Mouse (Mus musculus) frontal cortex, postnatal 25 days (tissue): ENCODE results near the gene Rasa3.

ENCODE experiments used
- DNase-seq, 2 experiments: peaks; one replicate each; pipeline ENCODE4 v3.0.0; 2022; ENCODE audit warnings: low spot score in 2 of 2

The Rasa3 gene

GRCm38 (mm10) chr8:13677413-13677883, at the start of gene Rasa3:
Gene Rasa3 (minus strand): TSS chr8:13677603.
- peak; percentile 84 to 88 for DNase-seq

DNA sequence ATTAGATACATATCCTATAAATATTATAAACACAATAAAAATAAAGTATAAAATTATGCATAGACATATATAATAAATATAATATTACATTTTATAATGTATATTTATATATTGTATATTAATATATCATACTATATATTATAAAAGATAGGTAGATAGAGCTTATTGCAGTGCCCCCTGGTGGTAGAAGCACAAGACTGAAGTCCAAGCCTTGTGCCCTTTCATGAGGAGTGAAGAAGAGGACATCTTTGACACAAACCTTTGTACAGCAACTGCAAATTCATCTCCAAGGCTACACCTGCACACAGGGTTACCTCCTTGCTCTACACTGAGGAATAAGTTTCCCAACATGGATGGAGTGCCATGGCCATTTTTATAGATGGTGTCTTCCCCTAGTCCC, 48.3 kb upstream of the Rasa3 start:
- peak; percentile 20 to 35 for DNase-seq

GRCm38 (mm10) chr8:13718980-13719379, 41.6 kb upstream of the Rasa3 start:
- no peak for DNase-seq

GRCm38 (mm10) chr8:13708514-13708913, 31.1 kb upstream of the Rasa3 start:
- no peak for DNase-seq

GRCm38 (mm10) chr8:13706918-13707317, 29.5 kb upstream of the Rasa3 start:
- no peak for DNase-seq

- DNase-seq, result no peak
Observed at GRCm38 (mm10) chr8:13705668-13706067, 28.3 kb upstream of the Rasa3 start, which contains the start of gene Cfap97d2. Gene Cfap97d2 (plus strand): TSS chr8:13705889.

DNA sequence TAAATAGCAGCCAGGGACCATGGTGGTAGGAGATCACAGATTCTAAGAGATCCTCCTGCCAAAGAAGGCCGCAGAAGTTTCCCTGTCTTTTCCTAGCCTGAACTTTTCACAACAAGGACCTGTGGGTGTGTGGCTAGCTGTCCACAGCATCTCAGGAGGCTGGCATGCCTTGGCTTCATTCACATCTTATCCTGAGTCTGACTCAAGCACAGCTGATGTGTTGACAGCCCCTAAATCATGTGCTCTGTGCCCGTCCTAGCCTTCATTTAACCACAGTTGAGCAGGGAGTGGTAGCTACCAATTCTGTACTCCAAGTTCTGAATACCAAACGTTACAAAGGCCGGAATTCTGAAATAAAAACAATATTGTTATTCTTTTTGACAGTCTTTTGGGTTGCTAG, 26.9 kb upstream of the Rasa3 start:
- DNase-seq, result no peak

GRCm38 (mm10) chr8:13703756-13704155, 26.4 kb upstream of the Rasa3 start:
- no peak for DNase-seq

DNA sequence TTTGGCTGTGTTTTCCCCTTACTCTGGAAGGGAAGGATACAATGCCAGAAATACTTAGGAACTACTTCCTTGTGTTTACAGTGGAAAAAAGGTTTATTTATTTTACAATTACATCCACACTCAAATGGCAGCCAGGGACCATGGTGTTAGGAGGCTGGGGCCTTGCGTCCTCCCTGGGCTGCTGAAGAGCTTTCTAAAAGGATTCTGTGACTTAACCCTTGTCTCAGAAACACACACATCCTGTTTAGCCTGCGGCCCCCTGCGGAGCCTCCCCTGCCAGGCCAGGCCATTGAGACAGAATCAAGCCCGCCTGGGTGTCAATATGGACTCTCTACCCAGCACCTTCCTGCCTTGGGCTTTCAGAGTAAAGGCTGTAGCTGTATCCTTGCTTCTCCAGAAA, 25.4 kb upstream of the Rasa3 start:
- DNase-seq, result no peak

DNA sequence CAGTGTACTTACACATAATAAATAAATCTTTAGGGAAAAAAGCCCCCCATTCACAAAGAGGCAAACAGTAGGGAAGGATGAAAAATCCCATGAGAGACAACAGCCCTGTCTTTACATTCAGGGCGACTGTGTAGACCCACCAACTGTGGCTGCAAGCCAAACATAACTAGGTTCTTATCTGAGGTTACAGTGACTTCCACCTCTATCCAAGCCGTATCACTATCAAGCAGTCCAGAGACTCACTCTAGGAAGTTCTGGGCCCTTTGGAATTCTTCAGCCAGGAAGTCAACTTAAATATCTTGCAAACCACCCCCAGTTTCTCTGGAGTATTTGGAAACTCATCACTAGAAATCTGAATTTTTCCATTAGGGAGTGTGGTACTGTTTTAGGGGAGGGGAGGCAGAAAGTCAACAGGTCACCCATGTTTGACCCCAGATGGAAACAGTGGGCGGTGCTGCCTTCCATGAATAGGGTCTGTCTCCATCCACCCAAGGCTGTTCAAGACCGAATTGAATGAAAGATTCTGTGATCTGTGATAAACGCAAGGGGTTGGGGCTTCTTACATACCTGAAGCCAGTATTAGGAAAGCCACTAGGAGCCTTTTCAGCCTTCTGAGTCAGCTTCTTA, 22.0 kb upstream of the Rasa3 start:
- no peak for DNase-seq

GRCm38 (mm10) chr8:13698281-13698680, 20.9 kb upstream of the Rasa3 start:
- DNase-seq, result no peak

GRCm38 (mm10) chr8:13697681-13698080, 20.3 kb upstream of the Rasa3 start:
- DNase-seq, result no peak

DNA sequence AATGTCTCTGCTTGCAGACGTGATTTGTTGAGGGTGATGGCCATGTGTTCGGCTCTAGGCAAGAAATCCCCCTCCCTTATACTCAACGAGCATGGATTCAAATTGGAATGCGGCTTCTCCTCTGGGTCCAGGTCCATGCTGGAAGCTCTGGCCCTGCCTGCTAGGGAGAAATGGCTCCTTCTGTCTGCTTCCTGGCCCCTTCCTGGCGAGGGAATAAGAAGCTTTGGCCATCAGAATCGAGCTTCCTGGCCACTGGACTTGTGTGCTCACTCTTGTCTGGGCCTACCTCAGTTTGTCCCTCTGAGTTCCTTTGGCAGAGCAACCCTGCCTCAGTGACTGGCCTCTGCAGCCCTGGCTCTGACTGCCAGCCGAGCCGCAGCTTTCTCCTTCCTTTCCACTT, 19.8 kb upstream of the Rasa3 start:
- DNase-seq, result no peak

DNA sequence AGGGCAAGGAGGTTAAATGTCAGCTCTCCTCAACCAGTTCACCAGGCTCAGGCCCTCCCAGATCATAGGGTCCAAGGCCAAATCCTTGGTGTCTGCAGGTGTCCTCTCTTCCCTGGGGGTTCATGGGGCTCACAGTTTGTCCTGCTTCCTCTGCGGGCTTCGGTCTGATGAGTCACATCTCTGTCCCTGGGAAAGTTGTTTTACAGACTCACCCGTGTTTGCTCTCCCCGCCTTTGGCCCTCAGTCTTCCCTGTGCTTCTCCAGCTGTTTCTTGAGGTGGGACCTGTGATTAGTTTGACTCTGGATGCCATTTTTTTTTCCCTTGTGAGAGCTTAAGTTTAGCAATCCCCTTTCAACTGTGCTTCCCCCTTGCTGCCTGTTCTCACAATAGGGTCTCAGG, 18.8 kb upstream of the Rasa3 start:
- no peak for DNase-seq

DNA sequence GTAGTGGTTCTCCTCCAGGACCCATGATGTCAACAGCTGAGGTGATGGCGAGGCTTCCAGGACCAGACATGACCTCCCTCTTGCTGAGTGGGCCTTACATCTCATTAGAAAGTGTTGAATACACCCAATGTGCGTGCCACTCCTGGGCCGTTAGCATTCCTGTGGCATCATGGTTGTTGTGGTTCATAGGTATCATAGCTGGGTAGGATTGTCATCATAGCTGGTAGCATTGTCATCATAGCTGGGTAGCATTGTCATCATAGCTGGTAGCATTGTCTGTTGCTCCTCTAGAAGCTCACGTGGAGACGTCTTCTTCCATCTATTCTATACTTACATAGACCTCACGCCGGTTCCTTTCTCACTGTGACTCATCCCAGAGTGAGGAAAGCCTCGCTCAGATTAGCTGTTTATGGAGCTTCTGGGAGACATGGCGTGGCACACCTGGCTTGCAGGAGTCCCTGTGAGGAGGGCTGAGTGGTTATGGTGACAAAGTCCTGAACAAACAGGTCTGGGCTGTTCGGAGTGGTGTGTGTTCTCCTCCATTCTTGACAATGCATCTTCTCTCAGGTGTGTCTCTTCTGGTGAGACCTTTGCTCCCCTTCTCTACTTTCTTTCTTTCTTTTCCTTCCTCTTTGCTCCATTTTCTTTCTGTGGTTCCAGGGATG, 17.9 kb upstream of the Rasa3 start:
- no peak for DNase-seq

DNA sequence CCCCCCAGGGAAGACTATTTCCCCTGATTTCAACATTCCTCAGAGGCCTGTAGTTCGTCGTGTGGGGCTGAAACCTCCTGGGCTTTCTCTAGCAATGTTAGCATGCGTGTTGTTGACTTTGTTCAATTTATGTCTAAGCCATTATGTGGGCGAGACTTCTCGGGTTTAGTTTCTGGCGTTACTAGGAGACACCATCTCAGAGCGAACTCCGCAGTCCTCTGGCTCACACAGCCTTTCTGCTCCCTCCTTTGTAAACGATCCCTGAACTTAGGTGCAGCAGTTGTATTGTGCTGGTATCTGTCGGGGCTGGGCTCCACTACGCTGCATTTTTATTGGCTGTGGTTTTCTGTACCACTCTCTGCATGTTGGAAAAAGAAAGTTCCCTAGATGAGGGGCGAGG, 17.3 kb upstream of the Rasa3 start:
- no peak for DNase-seq

- DNase-seq, result no peak
Observed at GRCm38 (mm10) chr8:13692302-13693066, 15.1 kb upstream of the Rasa3 start.

GRCm38 (mm10) chr8:13689331-13689730, 11.9 kb upstream of the Rasa3 start:
- DNase-seq, result no peak

GRCm38 (mm10) chr8:13688461-13688860, 11.1 kb upstream of the Rasa3 start:
- DNase-seq, result no peak

DNA sequence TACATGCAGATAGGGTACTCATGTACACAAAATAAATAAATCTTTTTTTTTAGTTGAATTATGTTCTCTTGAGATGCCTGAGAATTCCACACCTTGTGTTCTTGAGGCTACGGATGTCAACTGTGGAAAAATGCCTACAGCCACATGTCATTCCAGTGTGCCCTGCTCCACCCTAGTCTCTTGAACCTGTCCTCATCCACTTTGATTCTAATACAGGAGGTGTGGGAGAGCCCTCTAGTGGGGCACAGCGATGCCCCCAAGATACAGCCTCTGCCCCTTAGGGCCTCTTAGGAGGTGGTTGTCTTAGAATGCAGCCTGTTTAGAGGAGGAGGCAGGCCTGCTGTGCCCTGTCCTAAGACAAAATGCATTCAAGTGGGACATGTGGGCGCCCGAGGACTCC, 10.5 kb upstream of the Rasa3 start:
- no peak for DNase-seq

GRCm38 (mm10) chr8:13687101-13687717, 9.8 kb upstream of the Rasa3 start:
- DNase-seq, result no peak

DNA sequence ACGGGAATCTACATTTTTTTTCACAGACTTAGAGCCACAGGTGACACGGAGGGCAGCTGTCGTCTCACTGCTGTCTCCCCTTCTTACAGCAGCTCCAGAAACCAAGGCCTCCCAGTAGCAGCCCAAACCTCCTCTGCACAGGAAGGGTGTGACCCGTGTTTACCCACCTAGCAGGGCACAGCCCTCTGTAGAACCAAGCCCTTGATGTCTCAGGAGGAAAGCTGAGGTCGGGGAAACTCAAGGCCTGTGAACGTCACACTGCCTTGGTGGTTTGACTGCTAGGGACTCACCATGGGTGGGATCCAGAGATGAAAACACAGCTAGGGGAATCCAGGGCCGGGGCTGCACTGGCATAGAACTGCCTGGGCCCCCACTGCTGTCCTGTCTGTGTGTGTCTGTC, 9.0 kb upstream of the Rasa3 start:
- no peak for DNase-seq
